Mouse (Mus musculus): ENCODE measurements around the gene Ubash3b.

The Ubash3b gene

DNA sequence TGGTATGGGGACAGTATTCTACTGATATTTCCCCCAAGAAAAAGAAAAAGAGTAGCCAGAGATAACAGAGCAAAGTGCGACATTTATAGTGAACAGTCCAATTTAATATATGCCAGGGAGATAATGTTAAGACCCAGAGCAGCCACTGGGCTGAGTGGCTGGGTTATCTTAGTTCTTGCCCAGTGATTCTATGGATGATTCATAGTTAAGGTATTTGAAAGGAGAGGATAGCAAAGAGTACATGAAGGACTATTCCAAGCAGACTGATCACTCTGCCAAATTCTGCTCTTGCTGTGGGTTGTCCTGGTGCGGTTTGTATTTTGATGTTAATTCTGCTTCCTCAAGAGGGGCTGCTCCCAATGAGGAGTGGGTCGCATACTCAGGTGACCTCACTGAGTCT is 139.8 kb downstream of the Ubash3b start:
- in situ Hi-C loops (cut with MboI; ENCODE audit: unreplicated experiment in 2 of 2), result no loop called here

DNA sequence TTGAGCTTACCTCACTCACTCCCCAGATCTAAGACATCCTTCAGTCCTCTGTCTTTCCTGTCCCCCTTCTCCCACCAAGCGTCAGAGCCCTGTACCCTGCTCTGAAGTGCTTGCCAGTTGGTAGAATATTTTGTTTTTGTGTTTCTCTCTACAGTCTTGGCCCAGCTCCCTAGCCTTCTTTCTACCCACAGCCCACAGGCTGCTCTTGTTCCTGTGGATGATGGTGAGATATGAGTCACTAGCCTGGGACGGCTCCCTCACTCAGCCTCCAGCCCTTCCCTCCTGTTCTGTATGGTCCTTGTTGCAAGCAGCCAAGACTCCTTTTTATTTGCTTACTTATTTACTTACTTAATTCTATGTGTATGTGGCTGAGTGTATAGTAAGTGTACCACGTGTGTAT is 141.0 kb downstream of the Ubash3b start:
- in situ Hi-C loops (cut with MboI; ENCODE audit: unreplicated experiment in 2 of 2), result no loop called here

DNA sequence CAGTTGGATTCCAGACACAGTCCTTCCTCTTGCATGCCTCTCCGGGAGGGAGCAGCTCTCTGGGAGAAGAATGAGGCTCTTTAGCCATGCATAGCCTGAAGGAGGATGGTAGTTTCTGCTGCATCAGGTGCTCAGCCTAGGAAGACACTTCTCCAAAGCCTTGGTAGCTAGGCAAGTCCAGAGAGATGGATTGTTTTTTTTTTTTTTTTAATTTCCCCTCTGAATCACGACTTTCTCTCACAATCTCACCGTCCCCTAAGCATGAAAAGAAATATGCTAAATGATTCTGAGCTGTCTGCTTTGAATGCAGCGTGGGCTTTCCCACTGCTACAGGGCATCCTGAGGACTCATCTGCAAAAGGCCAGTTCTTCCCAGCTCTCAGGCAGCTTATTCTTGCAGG is 147.0 kb downstream of the Ubash3b start:
- in situ Hi-C loops (cut with MboI; ENCODE audit: unreplicated experiment in 2 of 2), result no loop called here

DNA sequence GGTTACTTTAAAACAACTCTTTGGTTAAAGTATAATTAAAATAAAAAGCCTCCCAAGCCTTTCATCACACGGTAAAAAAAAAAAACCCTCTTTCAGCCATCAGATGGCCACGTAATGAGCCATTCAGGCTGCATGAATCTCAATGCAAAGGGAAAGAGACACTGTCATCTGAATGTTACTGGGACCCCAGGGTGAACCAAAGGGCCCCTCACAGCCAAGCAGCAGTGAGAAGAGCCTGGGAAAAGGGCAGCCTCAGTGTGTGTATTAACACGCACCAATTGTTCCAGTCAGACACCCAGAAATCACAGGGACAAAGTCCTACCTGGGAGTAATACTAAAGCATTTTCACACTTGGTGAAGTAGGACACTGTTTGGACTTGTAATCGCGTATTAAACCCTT is 149.0 kb downstream of the Ubash3b start:
- in situ Hi-C loops (cut with MboI; ENCODE audit: unreplicated experiment in 2 of 2), result no loop called here

DNA sequence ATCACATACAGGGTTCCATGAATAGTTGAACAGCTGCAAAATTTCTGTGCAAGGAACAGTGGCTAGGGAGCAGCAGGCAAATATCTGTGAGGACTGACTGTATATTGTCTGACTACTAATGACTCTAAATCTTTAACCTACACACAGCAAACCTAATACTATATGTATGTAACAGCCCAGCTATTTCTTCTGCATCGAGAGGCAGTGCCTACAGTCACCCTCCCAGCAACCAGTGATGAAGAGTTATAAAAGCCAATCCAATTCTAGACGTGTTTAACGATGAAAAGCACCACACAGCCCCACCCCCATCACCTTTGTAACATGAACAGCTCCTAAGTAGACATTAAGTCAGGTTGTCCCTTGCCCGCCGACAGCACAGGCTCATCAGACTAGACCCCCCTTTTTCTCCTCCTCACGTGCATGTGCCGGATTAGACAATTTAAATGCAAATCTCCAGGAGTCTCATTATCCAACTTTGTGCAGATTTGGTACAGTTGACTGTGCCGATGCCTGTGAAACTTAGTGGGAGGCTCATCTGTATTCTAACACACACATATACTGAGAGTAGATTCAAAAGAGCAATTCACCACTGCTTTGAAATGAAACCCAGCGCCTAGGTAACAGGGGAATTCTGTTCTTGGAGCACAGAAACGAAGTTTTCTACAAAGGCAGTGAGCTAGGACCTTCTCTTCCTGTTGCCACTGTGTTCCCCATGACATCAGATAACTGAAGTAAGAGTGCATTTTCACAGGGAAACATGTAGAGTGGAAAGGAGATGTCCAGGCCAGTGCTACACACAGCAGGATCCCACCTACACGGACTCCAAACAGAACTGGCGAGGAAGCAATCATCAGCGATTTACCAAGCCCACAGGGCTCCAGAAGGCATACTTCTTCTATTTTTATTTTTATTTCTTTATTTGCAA is 149.7 kb downstream of the Ubash3b start:
- in situ Hi-C loops (cut with MboI; ENCODE audit: unreplicated experiment in 2 of 2), result no loop called here

DNA sequence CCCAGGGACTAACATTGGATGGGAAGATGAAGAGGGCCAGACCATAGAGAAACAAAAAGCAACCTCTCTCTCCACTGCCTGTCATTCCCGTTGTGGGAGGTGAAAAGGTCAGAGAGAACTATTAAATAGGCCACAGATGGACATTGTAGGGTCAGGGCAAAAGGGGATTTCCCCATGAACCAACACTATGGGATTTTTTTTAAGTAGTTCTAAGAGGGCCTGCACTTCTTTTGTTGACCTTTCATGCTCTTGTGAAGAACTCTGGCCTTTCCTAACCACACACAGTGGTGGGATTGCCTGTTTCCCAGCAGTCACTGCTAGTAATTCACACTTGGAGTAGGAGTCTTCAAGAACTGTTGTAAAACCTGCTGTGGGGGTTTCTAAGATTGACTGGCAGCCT is 153.7 kb downstream of the Ubash3b start:
- in situ Hi-C loops (cut with MboI; ENCODE audit: unreplicated experiment in 2 of 2), result no loop called here

DNA sequence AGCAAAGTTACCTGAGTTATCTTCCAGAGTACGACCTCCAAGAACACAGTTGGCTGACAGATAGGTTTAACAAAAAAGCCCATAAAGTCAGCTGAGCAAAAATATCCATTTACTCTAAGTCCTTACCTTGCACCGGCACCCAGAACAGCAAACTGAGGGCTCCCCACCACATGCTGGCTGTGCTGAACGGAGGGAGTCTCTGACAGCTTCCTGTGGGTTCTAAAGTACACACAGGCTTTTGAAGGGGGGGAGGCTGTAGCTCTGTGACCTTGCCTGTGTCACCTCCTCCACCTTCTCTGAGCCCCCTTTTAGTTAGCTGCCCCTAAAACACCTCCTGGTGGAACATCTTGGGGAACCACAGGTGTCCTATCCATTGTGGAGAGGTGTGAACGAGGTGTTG is 157.1 kb downstream of the Ubash3b start, which contains the start of gene Crtam:
Crtam (minus strand) TSS at position 214 of the 400 bp plus-strand sequence.
- in situ Hi-C loops (cut with MboI; ENCODE audit: unreplicated experiment in 2 of 2), result no loop called here

DNA sequence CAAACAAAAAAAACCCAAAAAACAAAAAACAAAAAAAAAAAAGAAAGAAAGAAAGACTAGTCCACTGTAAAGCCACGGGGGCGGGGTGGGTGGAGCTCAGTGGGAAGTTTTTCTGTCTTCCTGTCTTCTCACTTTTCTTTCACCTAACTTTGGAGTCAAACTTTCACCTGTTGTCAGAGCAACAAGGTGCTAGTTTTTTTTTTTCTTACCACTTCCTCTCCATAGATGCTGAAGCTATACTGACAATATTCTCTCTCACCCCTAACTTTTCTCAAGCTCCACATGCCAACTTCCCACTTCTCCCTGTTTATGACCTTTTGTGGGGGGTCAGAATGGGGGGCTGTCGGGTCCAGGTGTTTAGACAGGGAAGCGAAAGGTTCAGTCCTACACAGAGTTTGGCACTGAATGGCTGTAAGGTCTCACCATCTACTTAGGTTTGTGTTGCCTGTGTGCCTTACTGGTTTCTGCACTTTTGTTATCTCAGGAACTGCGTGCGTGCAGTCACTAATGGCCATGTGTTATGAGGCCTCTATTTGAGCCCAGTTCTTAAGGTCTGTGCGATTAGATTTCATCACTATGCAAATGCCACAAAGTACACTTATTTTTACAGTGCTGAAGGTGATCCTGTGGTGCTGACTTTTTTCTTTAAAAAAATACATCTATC is 164.2 kb downstream of the Ubash3b start:
- in situ Hi-C loops (cut with MboI; ENCODE audit: unreplicated experiment in 2 of 2), result loop anchor here in 1 of 2 experiments (25.0 kb wide), 1 partner anchor 360 kb away; no protein-coding TSS in a partner anchor

DNA sequence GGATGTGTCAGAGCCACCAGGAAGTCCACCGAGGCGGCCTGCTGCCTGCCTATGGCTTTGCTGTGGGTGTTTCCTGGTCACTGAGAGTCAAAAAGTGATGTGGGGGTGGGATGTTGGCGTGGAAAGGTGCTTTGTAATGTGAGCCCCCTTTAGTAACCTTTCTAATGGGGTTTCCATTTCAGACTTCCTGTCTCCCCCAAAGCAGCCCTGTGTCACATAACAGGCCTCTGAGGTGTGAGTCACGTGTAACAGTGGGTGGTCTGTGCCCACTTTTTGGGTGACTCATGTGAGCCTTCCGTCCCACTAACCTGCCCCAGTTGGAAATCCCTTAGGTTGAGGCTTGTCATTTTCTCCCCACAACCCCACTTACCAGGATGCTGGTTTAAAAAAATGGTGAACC is 167.4 kb downstream of the Ubash3b start:
- in situ Hi-C loops (cut with MboI; ENCODE audit: unreplicated experiment in 2 of 2), result loop anchor here (5.0 to 25.0 kb wide), 3 partner anchors 193 to 357 kb away; no protein-coding TSS in a partner anchor

DNA sequence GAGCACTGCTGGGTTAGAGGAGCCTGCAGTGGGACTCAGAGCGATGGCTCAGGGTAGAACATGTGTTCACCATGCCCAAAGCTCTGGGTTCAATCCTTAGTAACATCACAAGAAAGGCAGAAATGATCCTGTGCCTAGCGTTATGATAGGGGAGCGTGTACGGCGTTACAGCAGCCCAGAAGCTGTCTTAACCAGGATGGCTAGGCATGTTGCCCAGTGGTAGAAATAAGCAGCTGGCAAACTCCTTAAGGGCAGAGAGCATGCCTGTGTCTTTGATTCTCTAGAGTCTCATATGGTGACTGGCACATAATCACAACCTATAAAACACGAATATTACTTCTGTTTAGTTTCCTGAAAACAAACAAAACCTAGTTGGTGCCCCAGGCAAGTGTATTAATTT is 170.0 kb downstream of the Ubash3b start:
- in situ Hi-C loops (cut with MboI; ENCODE audit: unreplicated experiment in 2 of 2), result loop anchor here (5.0 to 25.0 kb wide), 3 partner anchors 196 to 354 kb away; no protein-coding TSS in a partner anchor

DNA sequence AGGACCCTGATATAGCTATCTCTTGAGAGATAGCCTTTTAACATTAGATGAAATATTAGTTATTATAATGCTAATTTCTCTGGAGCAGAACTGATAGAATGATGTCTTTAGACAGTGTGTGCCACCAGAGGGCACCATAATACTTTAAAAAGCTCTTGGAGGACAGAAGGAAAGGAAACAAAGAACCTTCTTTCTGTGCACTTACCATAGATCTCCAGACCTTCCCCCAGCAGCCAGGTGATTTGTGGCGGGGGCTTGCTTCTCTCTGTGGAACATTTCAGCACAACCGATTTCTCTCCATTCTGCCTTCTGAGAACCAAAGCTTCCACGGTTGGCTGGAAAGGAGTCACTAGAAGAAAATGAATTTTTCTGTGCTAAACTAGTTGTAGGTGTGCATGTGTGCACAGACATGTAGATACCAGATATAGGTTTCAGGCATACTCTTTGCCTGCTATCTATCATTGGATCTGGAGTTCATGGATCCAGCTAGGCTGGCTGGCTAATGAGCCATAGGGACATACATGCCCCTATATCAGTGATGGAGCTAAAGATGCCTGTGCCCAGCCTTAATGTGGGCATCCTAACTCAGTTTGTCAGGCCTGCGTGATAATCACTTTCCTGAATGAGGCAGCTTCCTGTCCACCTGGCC is 171.4 kb downstream of the Ubash3b start:
- in situ Hi-C loops (cut with MboI; ENCODE audit: unreplicated experiment in 2 of 2), result loop anchor here (5.0 to 25.0 kb wide), 3 partner anchors 197 to 353 kb away; no protein-coding TSS in a partner anchor

DNA sequence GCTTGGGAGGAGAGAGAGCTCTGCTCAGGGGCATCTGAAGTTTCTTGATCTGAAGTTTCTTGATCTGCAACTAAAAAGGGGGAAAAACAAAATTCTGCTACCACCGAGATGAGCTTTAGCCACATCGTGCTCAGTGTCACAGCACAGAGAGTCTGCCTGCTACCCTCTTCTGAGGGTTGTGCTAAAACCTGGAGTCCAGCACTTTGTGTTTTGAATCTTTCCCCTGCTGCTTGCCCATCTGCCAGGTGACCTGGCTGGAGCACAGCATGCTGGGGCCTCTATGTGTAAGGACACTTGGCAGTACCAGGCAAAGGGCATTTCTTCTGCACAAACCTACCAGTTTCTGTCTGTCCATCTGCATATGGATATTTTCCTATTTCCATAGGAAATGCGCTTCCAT is 177.2 kb downstream of the Ubash3b start:
- in situ Hi-C loops (cut with MboI; ENCODE audit: unreplicated experiment in 2 of 2), result loop anchor here in 1 of 2 experiments (5.0 to 25.0 kb wide), 2 partner anchors 147 to 347 kb away; no protein-coding TSS in a partner anchor

DNA sequence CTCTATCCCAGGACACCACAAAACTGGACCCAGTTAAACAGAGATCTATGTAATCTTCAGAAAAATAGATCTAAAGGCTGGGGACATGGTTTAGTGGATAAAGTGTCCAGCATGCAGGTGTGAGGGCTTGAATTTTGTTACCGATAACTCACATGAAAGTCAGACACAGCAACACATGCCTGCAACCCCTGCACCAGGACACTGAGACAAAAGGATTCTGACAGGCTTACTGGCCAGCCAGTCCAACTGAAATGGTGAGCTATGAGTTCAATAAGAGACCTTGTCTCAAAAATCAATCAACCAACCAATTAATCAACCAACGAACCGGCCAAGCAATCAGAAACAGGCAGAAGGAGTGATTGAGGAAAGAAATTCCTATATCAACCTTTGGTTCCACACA is 177.7 kb downstream of the Ubash3b start:
- in situ Hi-C loops (cut with MboI; ENCODE audit: unreplicated experiment in 2 of 2), result loop anchor here in 1 of 2 experiments (5.0 to 25.0 kb wide), 2 partner anchors 146 to 346 kb away; no protein-coding TSS in a partner anchor

DNA sequence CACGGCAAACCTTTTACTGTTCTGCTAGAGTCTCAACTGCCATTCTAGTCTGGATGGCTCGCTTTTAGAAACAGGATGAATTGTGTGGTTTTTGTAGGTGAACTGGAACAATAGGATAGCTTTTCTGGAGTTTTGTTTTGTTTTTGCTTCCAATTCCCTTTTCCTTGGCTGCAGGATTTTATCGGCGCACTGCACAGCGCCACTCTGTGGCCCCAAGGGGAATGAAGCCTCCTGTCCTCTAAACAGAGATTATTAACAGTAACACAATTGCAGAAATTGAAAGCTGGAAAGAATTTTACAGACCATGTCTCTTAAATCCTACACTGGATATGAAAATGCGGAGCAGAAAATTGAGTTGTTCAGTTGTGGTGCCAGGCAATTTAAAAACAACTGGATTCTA is 179.0 kb downstream of the Ubash3b start:
- in situ Hi-C loops (cut with MboI; ENCODE audit: unreplicated experiment in 2 of 2), result loop anchor here in 1 of 2 experiments (5.0 to 25.0 kb wide), 2 partner anchors 145 to 345 kb away; no protein-coding TSS in a partner anchor

DNA sequence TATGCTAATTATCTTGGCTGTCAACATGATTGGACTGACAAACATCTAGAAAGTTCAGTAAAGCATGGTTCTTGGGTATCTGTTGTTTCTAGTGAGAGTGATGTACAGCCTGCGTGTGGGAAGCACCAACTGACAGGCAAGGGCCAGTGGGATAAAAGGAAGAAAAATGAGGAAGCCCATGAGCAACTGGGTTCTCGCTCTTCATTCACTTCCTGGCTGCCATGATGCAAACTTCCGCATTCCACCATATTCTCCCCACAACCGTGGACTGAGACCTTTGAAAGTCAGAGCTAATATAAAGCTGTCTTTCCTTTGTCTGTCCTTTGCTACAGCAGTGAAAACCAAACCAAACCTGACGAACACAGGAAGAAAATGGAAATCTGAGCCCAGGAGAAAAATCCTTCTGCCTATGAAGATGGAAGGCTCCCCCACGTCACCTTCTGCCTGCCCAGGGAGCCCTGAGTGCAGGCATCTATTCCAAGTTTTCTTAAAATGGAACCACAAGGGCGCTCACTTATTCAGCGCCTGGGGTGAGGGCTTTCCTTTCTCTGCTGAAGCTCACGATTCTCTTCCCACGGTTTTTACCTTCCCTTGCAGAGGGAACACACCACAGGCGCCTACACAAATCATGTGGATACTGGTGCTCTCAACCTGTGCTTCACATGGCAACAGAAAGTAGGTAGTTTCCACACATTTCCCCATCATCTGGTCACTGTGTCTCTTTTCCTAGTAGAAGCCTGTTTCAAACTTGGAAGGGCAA is 187.3 kb downstream of the Ubash3b start:
- in situ Hi-C loops (cut with MboI; ENCODE audit: unreplicated experiment in 2 of 2), result no loop called here

DNA sequence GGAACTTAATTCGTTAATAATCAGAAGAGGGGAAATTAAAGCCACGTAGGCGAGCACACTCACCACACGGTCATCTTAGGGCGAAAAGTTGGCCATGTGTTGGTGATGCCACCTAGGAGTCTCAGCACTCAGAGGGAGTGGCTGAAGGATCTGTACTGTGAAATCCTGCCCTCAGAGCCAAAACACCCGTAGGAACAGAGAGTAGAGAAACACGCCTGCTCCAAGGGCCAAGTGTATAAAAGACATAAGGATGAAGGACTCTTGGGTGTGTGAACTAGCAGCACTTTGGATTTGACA is 197.1 kb downstream of the Ubash3b start:
- in situ Hi-C loops (cut with MboI; ENCODE audit: unreplicated experiment in 2 of 2), result no loop called here

DNA sequence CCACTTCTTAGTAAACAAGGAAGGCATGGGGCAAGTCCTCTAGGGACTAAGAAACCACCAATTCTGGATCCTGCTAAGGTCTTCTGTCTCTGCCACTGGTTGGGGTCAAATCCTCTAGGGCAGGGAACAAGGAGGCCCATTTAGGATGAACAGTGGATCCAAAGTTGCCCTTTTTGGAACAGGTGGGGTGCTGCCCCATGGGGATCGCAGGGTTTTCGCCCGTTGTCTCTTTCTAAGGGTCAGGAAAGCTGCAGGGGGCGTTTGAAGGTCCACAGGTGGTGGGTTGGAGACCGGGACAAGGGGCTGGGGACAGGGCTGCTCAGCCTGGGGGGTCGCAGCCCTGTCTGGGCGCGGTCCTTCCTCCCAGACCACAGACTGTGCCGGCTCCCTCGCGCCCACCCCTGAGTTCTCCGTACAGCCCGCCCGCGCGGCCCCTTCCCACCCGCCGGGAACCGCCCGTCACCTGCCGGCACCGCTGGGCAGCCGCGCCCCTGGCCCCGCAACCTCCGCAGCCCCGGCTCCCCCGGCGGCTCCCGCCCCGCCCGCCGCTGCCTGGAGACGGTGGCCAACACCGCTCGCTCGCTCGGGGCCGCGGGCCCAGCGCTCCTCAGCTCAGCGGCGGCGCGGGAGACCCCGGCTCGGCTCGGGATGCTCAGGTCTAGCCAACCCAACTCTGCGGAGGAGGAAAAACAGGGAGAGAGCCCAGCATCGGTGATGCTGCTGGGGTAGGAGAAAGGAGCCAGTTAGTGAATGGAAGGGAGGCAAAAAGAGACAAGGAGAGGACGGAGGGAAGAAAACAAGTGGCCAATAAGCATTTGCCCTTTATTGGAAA is 197.7 kb downstream of the Ubash3b start, which contains the start of gene Jhy:
Jhy (minus strand) TSS at position 533 of the 832 bp plus-strand sequence.
- in situ Hi-C loops (cut with MboI; ENCODE audit: unreplicated experiment in 2 of 2), result no loop called here

DNA sequence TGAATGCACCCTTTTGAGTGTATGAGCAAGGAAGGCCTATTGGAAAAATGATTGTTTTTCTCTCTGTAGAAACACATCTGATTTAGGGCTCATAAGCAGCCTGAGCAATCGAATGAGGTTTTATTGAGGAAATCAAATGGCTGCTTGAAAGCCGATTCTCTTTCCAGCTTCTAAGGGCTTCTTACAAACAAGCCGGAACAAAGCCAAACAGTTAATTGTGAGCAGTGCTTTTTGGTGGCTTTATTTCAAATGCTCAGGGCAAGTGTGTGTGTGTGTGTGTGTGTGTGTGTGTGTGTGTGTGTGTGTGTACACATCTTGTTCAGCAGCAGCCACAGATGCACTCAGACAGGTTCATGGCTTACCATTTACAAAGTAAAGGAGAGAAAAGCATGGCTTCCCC is 200.1 kb downstream of the Ubash3b start:
- in situ Hi-C loops (cut with MboI; ENCODE audit: unreplicated experiment in 2 of 2), result no loop called here

All from v-Abl transformed pro-B cells (cell line).